Mouse (Mus musculus): ENCODE measurements around the gene Trnau1ap.
A peak's percentile ranks its signal among the peaks of the same experiment; 100 is the strongest.
"Not testable (repeated sequence)": the region's sequence is repeated elsewhere in the genome, so short reads cannot be mapped to it uniquely, and the experiment has no call there.

The Trnau1ap gene

GRCm38 (mm10) chr4:132344403-132345134 lies 15.2 kb upstream of the Trnau1ap start:
- DNase-seq (ENCODE audit: low spot score), result no peak

- DNase-seq (ENCODE audit: low spot score), result no peak
Measured at GRCm38 (mm10) chr4:132341451-132341850, 12.1 kb upstream of the Trnau1ap start.

GRCm38 (mm10) chr4:132338943-132339342 lies 9.6 kb upstream of the Trnau1ap start:
- no peak for DNase-seq (ENCODE audit: low spot score)

- no peak for DNase-seq (ENCODE audit: low spot score)
Measured at GRCm38 (mm10) chr4:132332880-132333279, 3.5 kb upstream of the Trnau1ap start.

GRCm38 (mm10) chr4:132331960-132332359 lies 2.6 kb upstream of the Trnau1ap start:
- no peak for DNase-seq (ENCODE audit: low spot score)

- no peak for DNase-seq (ENCODE audit: low spot score)
Measured at GRCm38 (mm10) chr4:132329835-132330354, 557 bp upstream of the Trnau1ap start.

GRCm38 (mm10) chr4:132328391-132328982 lies 851 bp downstream of the Trnau1ap start:
- no peak for DNase-seq (ENCODE audit: low spot score)

GRCm38 (mm10) chr4:132326481-132326880 lies 2.9 kb downstream of the Trnau1ap start:
- DNase-seq (ENCODE audit: low spot score), result no peak

GRCm38 (mm10) chr4:132315711-132316110 lies 13.6 kb downstream of the Trnau1ap start:
- no peak for DNase-seq (ENCODE audit: low spot score)

- no peak for DNase-seq (ENCODE audit: low spot score)
Measured at GRCm38 (mm10) chr4:132312627-132313026, 16.7 kb downstream of the Trnau1ap start.

- DNase-seq (ENCODE audit: low spot score), result no peak
Measured at GRCm38 (mm10) chr4:132311801-132312200, 17.5 kb downstream of the Trnau1ap start.

GRCm38 (mm10) chr4:132311209-132311608 lies 18.1 kb downstream of the Trnau1ap start:
- DNase-seq (ENCODE audit: low spot score), result no peak

- DNase-seq (ENCODE audit: low spot score), result no peak
Measured at GRCm38 (mm10) chr4:132309849-132310472, 19.4 kb downstream of the Trnau1ap start.

- DNase-seq (ENCODE audit: low spot score), result no peak
Measured at GRCm38 (mm10) chr4:132309140-132309848, 20.0 kb downstream of the Trnau1ap start.

- peak; percentile 85 for DNase-seq (ENCODE audit: low spot score)
Measured at GRCm38 (mm10) chr4:132308437-132309139, 20.8 kb downstream of the Trnau1ap start.

GRCm38 (mm10) chr4:132306004-132306403 lies 23.3 kb downstream of the Trnau1ap start:
- DNase-seq (ENCODE audit: low spot score), result no peak

- no peak for DNase-seq (ENCODE audit: low spot score)
Measured at GRCm38 (mm10) chr4:132305276-132305675, 24.1 kb downstream of the Trnau1ap start.

GRCm38 (mm10) chr4:132303484-132303883 lies 25.9 kb downstream of the Trnau1ap start:
- DNase-seq (ENCODE audit: low spot score), result not testable (repeated sequence)

GRCm38 (mm10) chr4:132302939-132303479 lies 26.3 kb downstream of the Trnau1ap start, which contains the start of gene Rab42:
Gene Rab42 (minus strand): TSS chr4:132303385.
- DNase-seq (ENCODE audit: low spot score), result no peak

GRCm38 (mm10) chr4:132301965-132302938 lies 27.1 kb downstream of the Trnau1ap start:
- DNase-seq (ENCODE audit: low spot score), result no peak

Measured in ovary, adult 18-20 months (tissue).